Mouse (Mus musculus): Measurements from ENCODE around the gene Rpl23a.

- peak; percentile 12; the same call in 1 of the 2 replicates for TF ChIP-seq NELFE (IDR thresholded peaks at IDR 0.05; ENCODE audit: low read depth, low read length)
- peak in 1 of 2 experiments; percentile 14; a peak in 2 of 4 replicates for TF ChIP-seq CTCF (conservative IDR thresholded peaks at IDR 0.05 in 1 of 2, IDR thresholded peaks at IDR 0.05 in 1 of 2; ENCODE audit: low read depth in 2 of 2, low read length in 2 of 2)
- no peak for TF ChIP-seq ZC3H11A (IDR thresholded peaks at IDR 0.05; ENCODE audit: low read depth, low read length)
- TF ChIP-seq EP300 (IDR thresholded peaks at IDR 0.05; ENCODE audit: low read length) = peak; percentile 88
- no peak for TF ChIP-seq PAX5 (IDR thresholded peaks at IDR 0.05; ENCODE audit: low read length)
- peak; percentile 43; the same call in 1 of the 2 replicates for TF ChIP-seq POLR2A (IDR thresholded peaks at IDR 0.05; ENCODE audit: low read depth, low read length)
- no peak for TF ChIP-seq GABPA (IDR thresholded peaks at IDR 0.05; ENCODE audit: insufficient replicate concordance, low read depth, low read length)
- no peak; the same call in 1 of the 2 replicates for TF ChIP-seq MAX (IDR thresholded peaks at IDR 0.05; ENCODE audit: low read length)
- peak; percentile 59; the same call in 1 of the 2 replicates for TF ChIP-seq MAFK (IDR thresholded peaks at IDR 0.05; ENCODE audit: insufficient replicate concordance, low read length)
- peak; percentile 80 for TF ChIP-seq RCOR1 (conservative IDR thresholded peaks at IDR 0.05; ENCODE audit: low read depth, low read length)
- peak; percentile 59; the same call in 1 of the 2 replicates for TF ChIP-seq CHD2 (IDR thresholded peaks at IDR 0.05; ENCODE audit: low read length)
These were observed 6.5 kb downstream of the Rpl23a start for GRCm38 (mm10) chr11:78176905-78177331.
